Comparison of ENCODE assay signal across 8 mouse cellular contexts in genomic region chr16:4285257-4285656, GRCm38 (mm10).
DNase-seq lines count a peak whose midpoint lies in the region; ATAC-seq and TF ChIP-seq lines count a peak whose summit lies in the region.

No protein-coding gene starts in this region.

- TF ChIP-seq CTCF in hindbrain, postnatal 0 days (IDR thresholded peaks at IDR 0.05; ENCODE audit: low read depth) = peak; percentile 80
- TF ChIP-seq CTCF in G1E (IDR thresholded peaks at IDR 0.05; ENCODE audit: low read depth, low read length) = 0 out of 2 replicates have a peak, but pooled peaks have one; percentile 32

- peak; percentile 21; the same call in 1 of the 2 replicates for ATAC-seq in hindbrain, postnatal 0 days
- no peak for ATAC-seq in hindbrain, embryonic 14.5 days (ENCODE audit: low FRiP score)
- ATAC-seq in G1E (ENCODE audit: extremely low read depth, insufficient number of reproducible peaks, low FRiP score, poor library complexity, severe bottlenecking) = no peak
- 0 out of 2 replicates have a peak, but pooled peaks have one; percentile 33 for ATAC-seq in stomach, embryonic 14.5 days (ENCODE audit: insufficient number of reproducible peaks, insufficient read depth, low FRiP score, low read depth)
- ATAC-seq in forebrain, embryonic 16.5 days = no peak
- ATAC-seq in inflammation-experienced regulatory T-cells, adult 6 months = no peak

- no peaks in the 10 kb centered on the region for H3K27me3 ChIP-seq in hindbrain, postnatal 0 days (ENCODE audit: insufficient read depth, low read length)
- no peaks in the 10 kb centered on the region for H3K27me3 ChIP-seq in hindbrain, embryonic 14.5 days (ENCODE audit: control insufficient read depth, insufficient read depth, low read length)
- peaks cover 10% of the 10 kb centered on the region for H3K27me3 ChIP-seq in G1E (ENCODE audit: insufficient read depth, low read length)
- H3K27me3 ChIP-seq in stomach, embryonic 14.5 days (ENCODE audit: control insufficient read depth, insufficient read depth, low read length) = no peaks in the 10 kb centered on the region
- H3K27me3 ChIP-seq in forebrain, embryonic 16.5 days (replicated peaks; ENCODE audit: control insufficient read depth, insufficient read depth, low read length) = no peaks in the 10 kb centered on the region

- peaks cover 11% of the 10 kb centered on the region; the same call in 1 of the 2 replicates for H3K36me3 ChIP-seq in hindbrain, postnatal 0 days (ENCODE audit: insufficient read depth, low read length)
- peaks cover 11% of the 10 kb centered on the region for H3K36me3 ChIP-seq in hindbrain, embryonic 14.5 days (replicated peaks; ENCODE audit: control insufficient read depth, insufficient read depth)
- H3K36me3 ChIP-seq in G1E (replicated peaks) = peaks cover 7% of the 10 kb centered on the region
- no peaks in the 10 kb centered on the region for H3K36me3 ChIP-seq in stomach, embryonic 14.5 days (ENCODE audit: control insufficient read depth, insufficient read depth, low read length)
- no peaks in the 10 kb centered on the region for H3K36me3 ChIP-seq in forebrain, embryonic 16.5 days (ENCODE audit: control insufficient read depth, insufficient read depth)

- WGBS in hindbrain, postnatal 0 days = 77% methylated on average over 5 of the region's 5 CpGs
- WGBS in hindbrain, embryonic 14.5 days = 75% methylated on average over 5 of the region's 5 CpGs
- 27% methylated on average over 5 of the region's 5 CpGs for WGBS in large intestine, adult 2 months
- WGBS in stomach, embryonic 14.5 days = 64% methylated on average over 5 of the region's 5 CpGs
- WGBS in forebrain, embryonic 16.5 days = 75% methylated on average over 5 of the region's 5 CpGs

- no peaks in the 10 kb centered on the region for H3K4me1 ChIP-seq in hindbrain, postnatal 0 days (ENCODE audit: insufficient read depth, low read length)
- no peaks in the 10 kb centered on the region for H3K4me1 ChIP-seq in hindbrain, embryonic 14.5 days (replicated peaks; ENCODE audit: control insufficient read depth, insufficient read depth, low read length)
- no peaks in the 10 kb centered on the region for H3K4me1 ChIP-seq in G1E (ENCODE audit: insufficient read depth, low read depth, low read length)
- H3K4me1 ChIP-seq in stomach, embryonic 14.5 days (ENCODE audit: control insufficient read depth, insufficient read depth, low read length) = no peaks in the 10 kb centered on the region
- no peaks in the 10 kb centered on the region for H3K4me1 ChIP-seq in forebrain, embryonic 16.5 days (replicated peaks; ENCODE audit: control insufficient read depth, insufficient read depth, low read length)

- H3K9me3 ChIP-seq in hindbrain, postnatal 0 days (ENCODE audit: low read length) = no peaks in the 10 kb centered on the region
- no peaks in the 10 kb centered on the region for H3K9me3 ChIP-seq in hindbrain, embryonic 14.5 days (ENCODE audit: control insufficient read depth, low read length)
- H3K9me3 ChIP-seq in G1E (replicated peaks) = no peaks in the 10 kb centered on the region
- no peaks in the 10 kb centered on the region for H3K9me3 ChIP-seq in stomach, embryonic 14.5 days (ENCODE audit: control insufficient read depth, low read depth, low read length)
- H3K9me3 ChIP-seq in forebrain, embryonic 16.5 days (ENCODE audit: control insufficient read depth, low read length) = no peaks in the 10 kb centered on the region

- H3K4me2 ChIP-seq in hindbrain, postnatal 0 days (ENCODE audit: low read depth, low read length) = no peak overlapping the region
- no peak overlapping the region for H3K4me2 ChIP-seq in hindbrain, embryonic 14.5 days (replicated peaks)
- no peak overlapping the region for H3K4me2 ChIP-seq in stomach, embryonic 14.5 days (replicated peaks; ENCODE audit: low read depth, low read length)
- no peak overlapping the region for H3K4me2 ChIP-seq in forebrain, embryonic 16.5 days (ENCODE audit: low read length)

- H3K4me3 ChIP-seq in hindbrain, postnatal 0 days (ENCODE audit: low read length) = no peak overlapping the region
- no peak overlapping the region for H3K4me3 ChIP-seq in hindbrain, embryonic 14.5 days (replicated peaks; ENCODE audit: low read length)
- no peak overlapping the region for H3K4me3 ChIP-seq in G1E (ENCODE audit: low read depth, low read length)
- no peak overlapping the region for H3K4me3 ChIP-seq in stomach, embryonic 14.5 days (ENCODE audit: low read depth, low read length)
- H3K4me3 ChIP-seq in forebrain, embryonic 16.5 days (replicated peaks; ENCODE audit: low read length) = no peak overlapping the region

- H3K27ac ChIP-seq in hindbrain, postnatal 0 days = no peak overlapping the region
- H3K27ac ChIP-seq in hindbrain, embryonic 14.5 days = no peak overlapping the region
- no peak overlapping the region for H3K27ac ChIP-seq in stomach, embryonic 14.5 days (ENCODE audit: low read length)
- H3K27ac ChIP-seq in forebrain, embryonic 16.5 days (ENCODE audit: low read length) = no peak overlapping the region

- no peak overlapping the region for H3K9ac ChIP-seq in hindbrain, postnatal 0 days (replicated peaks; ENCODE audit: low read length)
- no peak overlapping the region for H3K9ac ChIP-seq in hindbrain, embryonic 14.5 days
- H3K9ac ChIP-seq in stomach, embryonic 14.5 days (replicated peaks; ENCODE audit: low read depth, low read length) = no peak overlapping the region
- no peak overlapping the region for H3K9ac ChIP-seq in forebrain, embryonic 16.5 days (replicated peaks; ENCODE audit: low read depth, low read length)

- DNase-seq in hindbrain, postnatal 0 days (ENCODE audit: low spot score) = peak; percentile 70
- DNase-seq in hindbrain, embryonic 14.5 days (ENCODE audit: low spot score) = no peak
- peak; percentile 18 for DNase-seq in G1E (ENCODE audit: low spot score)
- DNase-seq in embryo, embryonic 10.5 days (ENCODE audit: low spot score) = peak; percentile 40
- peak; percentile 16 for DNase-seq in large intestine, adult 2 months (ENCODE audit: low read depth, low spot score)

Comparison
In these comparisons a context has a peak if more than half of its experiments do, and no peak if none do; other contexts are left out.
1. ATAC-seq: peak in hindbrain, postnatal 0 days (single experiment) and stomach, embryonic 14.5 days (single experiment); none in hindbrain, embryonic 14.5 days (single experiment), G1E (single experiment), forebrain, embryonic 16.5 days (single experiment) and inflammation-experienced regulatory T-cells, adult 6 months (single experiment).